ENCODE assay signal across 9 mouse cellular contexts in the genomic region with DNA sequence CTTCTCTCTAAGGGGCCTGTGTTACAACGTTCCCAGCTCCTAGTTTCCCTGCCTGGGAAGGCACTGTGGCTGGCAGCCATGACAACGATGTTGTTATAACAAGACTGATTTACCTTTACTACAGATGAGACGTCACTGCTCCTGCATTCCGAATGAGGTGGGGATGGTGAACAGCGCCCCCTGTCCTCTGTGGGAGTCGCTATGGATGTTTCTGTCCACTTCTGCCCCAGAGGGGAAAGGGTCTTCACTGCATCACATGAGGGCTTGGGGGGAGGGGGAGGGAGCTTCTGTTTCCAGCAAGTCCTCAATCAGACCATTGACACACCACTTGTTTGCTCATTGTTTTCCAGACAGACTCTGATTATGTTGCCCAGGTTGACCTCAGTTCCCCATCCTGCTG. TPM values are rescaled to one million over a fixed set of nuclear protein-coding genes. Genes with fewer than 3 reads are reported as not detected.
DNase-seq lines count a peak whose midpoint lies in the region; ATAC-seq lines count a peak whose summit lies in the region.
"Had no signal": no experiment of that assay in that cellular context is flagged by ENCODE, and none has a peak within 500 bp of the region (broad histone marks: within the 10 kb centered on the region; RNA-seq: fewer than 3 reads in every experiment).

No protein-coding gene starts in this region.

- DNase-seq in cerebellum, postnatal 10 days: peak; percentile 10 to 21
- DNase-seq in cerebellum, adult 9-11 months: no peak
- peak; percentile 7 for DNase-seq in liver
- peak; percentile 23 for DNase-seq in c-Kit-positive CD71-negative TER-119-negative erythroid progenitor cells, embryonic 14.5 days (ENCODE audit: low read depth)
- no peak for DNase-seq in gastrocnemius, postnatal 25 days

- 34% methylated on average over 6 of the region's 6 CpGs for WGBS in liver, embryonic 12.5 days (ENCODE audit: insufficient replicate concordance)
- 28% methylated on average over 6 of the region's 6 CpGs for WGBS in kidney, embryonic 16.5 days

- ATAC-seq in liver, embryonic 12.5 days: no peak
- peak; percentile 44; the same call in 1 of the 2 replicates for ATAC-seq in megakaryocyte progenitor cell, adult 5-6 weeks (replicated peaks; ENCODE audit: poor library complexity)
- no peak for ATAC-seq in kidney, embryonic 16.5 days (ENCODE audit: low FRiP score, low TSS enrichment)

- no peak overlapping the region for H3K9ac ChIP-seq in liver, embryonic 12.5 days
- H3K9ac ChIP-seq in kidney, embryonic 16.5 days (replicated peaks; ENCODE audit: low read length): no peak overlapping the region

- H3K27me3 ChIP-seq in liver, embryonic 12.5 days (replicated peaks): no peaks in the 10 kb centered on the region
- H3K27me3 ChIP-seq in kidney, embryonic 16.5 days (ENCODE audit: insufficient read depth, low read length): no peaks in the 10 kb centered on the region

- no peak overlapping the region for H3K4me3 ChIP-seq in liver, embryonic 12.5 days
- no peak overlapping the region for H3K4me3 ChIP-seq in kidney, embryonic 16.5 days (ENCODE audit: low read length)
- H3K4me3 ChIP-seq: heart, embryonic 10.5 days had no signal

- no peaks in the 10 kb centered on the region for H3K4me1 ChIP-seq in liver, embryonic 12.5 days
- no peaks in the 10 kb centered on the region for H3K4me1 ChIP-seq in kidney, embryonic 16.5 days (ENCODE audit: insufficient read depth, low read length)
- H3K4me1 ChIP-seq: heart, embryonic 10.5 days had no signal

- H3K4me2 ChIP-seq in liver, embryonic 12.5 days: no peak overlapping the region
- no peak overlapping the region for H3K4me2 ChIP-seq in kidney, embryonic 16.5 days (replicated peaks; ENCODE audit: low read depth, low read length)

- no peaks in the 10 kb centered on the region for H3K9me3 ChIP-seq in liver, embryonic 12.5 days (replicated peaks)
- H3K9me3 ChIP-seq in kidney, embryonic 16.5 days (ENCODE audit: low read length): no peaks in the 10 kb centered on the region
- H3K9me3 ChIP-seq: heart, embryonic 10.5 days had no signal

- no peaks in the 10 kb centered on the region for H3K36me3 ChIP-seq in liver, embryonic 12.5 days
- H3K36me3 ChIP-seq in kidney, embryonic 16.5 days (ENCODE audit: insufficient read depth, low read length): no peaks in the 10 kb centered on the region
- H3K36me3 ChIP-seq: heart, embryonic 10.5 days had no signal

- H3K27ac ChIP-seq in liver, embryonic 12.5 days: no peak overlapping the region
- no peak overlapping the region for H3K27ac ChIP-seq in kidney, embryonic 16.5 days (ENCODE audit: low read length)
- H3K27ac ChIP-seq: heart, embryonic 10.5 days had no signal

RNA-seq across cellular contexts. Expression of a gene that starts 27.0 kb away (rescaled TPM):
- 0.07 and 0.27 TPM in 2 replicates for polyA plus RNA-seq in liver, embryonic 12.5 days (2016; fragmentation: Nextera tagmentation; extraction: Ambion mirVana)
- 0.15 TPM in 1 of 2 replicates, not detected in the other for total RNA-seq in megakaryocyte progenitor cell, adult 5-6 weeks (2015)
- 0.04 and 1.0 TPM in 2 replicates for total RNA-seq in megakaryocyte progenitor cell, adult 5-6 weeks (2017)
- not detected for total RNA-seq in gastrocnemius, postnatal 25 days (2021)
- polyA plus RNA-seq in kidney, embryonic 16.5 days (2015; fragmentation: Nextera tagmentation; extraction: Ambion mirVana): 0.66 and 0.77 TPM in 2 replicates

Comparison
In these comparisons a context has a peak if more than half of its experiments do, and no peak if none do; other contexts are left out.
1. DNase-seq: peak in cerebellum, postnatal 10 days (2 of 2), liver (single experiment) and c-Kit-positive CD71-negative TER-119-negative erythroid progenitor cells, embryonic 14.5 days (single experiment); none in cerebellum, adult 9-11 months (single experiment) and gastrocnemius, postnatal 25 days (single experiment).